Mouse (Mus musculus): ENCODE measurements around the gene Slc22a4. TPM values are rescaled to one million over a fixed set of nuclear protein-coding genes. Genes with fewer than 3 reads are reported as not detected.

The Slc22a4 gene
- polyA plus RNA-seq (2016; fragmentation: Nextera tagmentation; extraction: Ambion mirVana) = 1.2 and 2.2 TPM in 2 replicates

DNA sequence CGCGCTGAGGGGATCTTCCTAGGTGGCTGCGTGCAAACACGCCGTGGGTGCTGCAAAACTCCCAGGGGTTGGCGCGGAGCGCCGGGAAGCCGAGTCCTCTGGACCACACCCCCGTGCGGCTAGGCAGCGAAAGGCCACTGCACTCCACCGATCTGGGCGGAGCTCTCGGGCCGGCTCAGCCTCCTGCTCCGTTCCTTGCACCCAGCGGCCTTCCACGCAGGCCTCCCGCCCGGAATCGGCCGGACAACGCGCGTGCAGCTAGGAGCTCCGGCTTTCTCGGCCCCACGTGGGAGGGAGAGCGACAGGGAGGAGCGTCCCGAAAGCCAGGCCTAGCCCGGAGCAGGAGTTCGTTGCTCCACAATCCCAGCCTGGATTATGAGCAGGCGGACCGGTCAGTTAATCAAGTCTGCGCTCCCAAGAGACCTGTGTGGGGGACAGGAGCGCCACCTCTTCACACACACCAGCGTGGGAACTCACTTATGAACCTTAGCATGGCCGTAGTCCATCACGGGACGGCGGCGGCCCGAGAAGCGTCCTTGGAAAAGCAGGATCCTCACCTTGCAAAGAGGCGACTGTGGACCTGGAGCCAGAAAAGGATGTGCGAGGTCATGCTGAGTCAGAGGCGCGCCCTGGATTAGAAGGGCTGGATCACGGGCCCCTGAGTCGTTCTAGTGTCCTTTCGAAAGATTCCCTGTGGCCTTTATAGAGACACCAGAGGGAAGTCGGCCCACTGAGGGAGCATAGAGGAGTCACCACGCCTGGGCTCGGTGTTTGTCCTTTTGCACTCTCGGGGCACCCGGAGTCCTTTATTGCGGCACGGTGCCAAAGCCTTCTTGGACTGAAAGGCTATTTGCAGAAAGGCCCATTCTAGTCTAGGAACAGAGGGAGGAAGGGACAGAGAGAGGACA, at the start of gene Slc22a4:
Slc22a4 (minus strand) TSS at position 47 of the 908 bp plus-strand sequence.
- peaks cover 17% of the 10 kb centered on the region for H3K4me1 ChIP-seq (replicated peaks)
- H3K9me3 ChIP-seq = no peaks in the 10 kb centered on the region
- H3K27me3 ChIP-seq (ENCODE audit: insufficient read depth, poor library complexity, severe bottlenecking) = peaks cover 55% of the 10 kb centered on the region
- peak within 1 kb of the TSS; percentile 69 for H3K4me3 ChIP-seq
- H3K36me3 ChIP-seq = no peaks in the 10 kb centered on the region
- peak within 1 kb of the TSS; percentile 81 for H3K27ac ChIP-seq
- 3% methylated on average over 61 of the region's 61 CpGs for WGBS
- DNase-seq (ENCODE audit: low spot score) = peak; percentile 77

DNA sequence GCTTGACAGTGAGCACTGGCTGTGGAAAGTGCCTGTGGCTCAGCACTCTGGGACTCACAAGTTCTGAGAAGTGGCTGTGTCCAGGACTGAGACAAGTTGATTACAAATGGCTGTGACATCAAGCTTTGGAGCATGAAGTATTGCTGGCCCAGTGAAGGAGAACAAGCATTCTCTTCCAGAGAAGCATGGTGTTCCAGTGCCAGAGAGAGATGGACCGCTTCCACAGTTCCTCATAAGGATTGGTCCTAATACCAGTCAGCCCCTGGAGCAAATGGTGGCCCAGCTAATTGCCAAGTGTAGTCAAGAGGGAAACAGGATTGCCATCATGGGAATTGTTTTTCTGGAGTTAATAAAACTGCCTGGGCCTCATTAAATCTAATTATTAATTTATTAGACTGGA, 48.2 kb upstream of the Slc22a4 start:
- H3K4me1 ChIP-seq (replicated peaks) = peaks cover 17% of the 10 kb centered on the region
- DNase-seq (ENCODE audit: low spot score) = no peak
- H3K4me3 ChIP-seq = no peak overlapping the region
- 96% methylated on average over 1 of the region's 1 CpGs for WGBS
- 0 out of 2 replicates have a peak, but pooled peaks cover 5% of the 10 kb centered on the region for H3K9me3 ChIP-seq
- no peaks in the 10 kb centered on the region for H3K36me3 ChIP-seq
- H3K27ac ChIP-seq = no peak overlapping the region
- H3K27me3 ChIP-seq (ENCODE audit: insufficient read depth, poor library complexity, severe bottlenecking) = no peaks in the 10 kb centered on the region

DNA sequence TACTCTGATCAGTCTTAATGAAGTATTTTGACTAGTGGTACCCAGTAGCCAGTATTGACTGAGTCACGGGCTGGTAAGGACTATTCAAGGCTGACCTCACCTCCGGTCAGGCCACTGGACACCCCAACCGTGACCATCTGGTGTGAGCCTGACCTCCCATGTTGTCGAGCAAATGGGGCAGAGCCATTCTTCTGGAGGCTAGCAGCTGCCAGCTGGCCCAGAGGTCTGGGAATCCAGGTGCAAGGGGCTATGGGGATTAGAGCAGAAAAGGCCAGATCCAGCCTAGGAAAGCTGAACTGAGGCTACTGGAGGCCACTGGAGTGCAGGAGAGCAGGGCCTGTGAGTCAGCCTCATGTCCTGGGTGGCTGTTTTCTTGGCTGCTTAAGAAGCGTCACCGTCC, 47.5 kb upstream of the Slc22a4 start:
- no peak overlapping the region for H3K4me3 ChIP-seq
- H3K4me1 ChIP-seq (replicated peaks) = peaks cover 17% of the 10 kb centered on the region
- peaks cover 6% of the 10 kb centered on the region for H3K27me3 ChIP-seq (ENCODE audit: insufficient read depth, poor library complexity, severe bottlenecking)
- H3K27ac ChIP-seq = no peak overlapping the region; the same call in 1 of the 2 replicates
- H3K36me3 ChIP-seq = no peaks in the 10 kb centered on the region
- WGBS = 69% methylated on average over 6 of the region's 6 CpGs
- 0 out of 2 replicates have a peak, but pooled peaks cover 5% of the 10 kb centered on the region for H3K9me3 ChIP-seq
- DNase-seq (ENCODE audit: low spot score) = no peak

DNA sequence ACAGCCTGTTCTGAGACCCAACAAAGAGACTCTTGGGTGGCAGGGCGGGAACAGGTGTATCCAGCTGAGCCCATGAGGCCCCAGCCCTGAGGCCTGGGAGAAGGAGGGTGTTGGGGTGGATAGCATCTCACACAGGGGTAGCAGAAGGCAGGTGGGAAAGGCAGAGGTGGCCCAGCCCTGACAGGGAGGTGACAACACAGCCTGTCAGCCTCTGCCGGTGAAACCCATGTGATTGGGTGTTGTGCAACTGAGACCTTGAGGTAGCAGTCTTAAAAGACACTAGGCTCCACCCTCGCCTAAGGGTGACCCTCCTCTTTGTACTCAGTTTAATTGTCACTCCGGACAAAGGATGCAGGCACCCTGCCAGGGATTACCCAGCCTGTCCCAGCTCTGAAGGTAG, 45.4 kb upstream of the Slc22a4 start:
- Histone ChIP-seq H3K36me3 (no peaks in the 10 kb centered on the region), H3K4me1 (replicated peaks) (peaks cover 31% of the 10 kb centered on the region), H3K4me3 (no peak overlapping the region), H3K9me3 (0 out of 2 replicates have a peak, but pooled peaks cover 5% of the 10 kb centered on the region), H3K27ac (no peak overlapping the region), H3K27me3 (ENCODE audit: insufficient read depth, poor library complexity, severe bottlenecking) (peaks cover 22% of the 10 kb centered on the region)
- WGBS = 48% methylated on average over 4 of the region's 4 CpGs
- no peak for DNase-seq (ENCODE audit: low spot score)

DNA sequence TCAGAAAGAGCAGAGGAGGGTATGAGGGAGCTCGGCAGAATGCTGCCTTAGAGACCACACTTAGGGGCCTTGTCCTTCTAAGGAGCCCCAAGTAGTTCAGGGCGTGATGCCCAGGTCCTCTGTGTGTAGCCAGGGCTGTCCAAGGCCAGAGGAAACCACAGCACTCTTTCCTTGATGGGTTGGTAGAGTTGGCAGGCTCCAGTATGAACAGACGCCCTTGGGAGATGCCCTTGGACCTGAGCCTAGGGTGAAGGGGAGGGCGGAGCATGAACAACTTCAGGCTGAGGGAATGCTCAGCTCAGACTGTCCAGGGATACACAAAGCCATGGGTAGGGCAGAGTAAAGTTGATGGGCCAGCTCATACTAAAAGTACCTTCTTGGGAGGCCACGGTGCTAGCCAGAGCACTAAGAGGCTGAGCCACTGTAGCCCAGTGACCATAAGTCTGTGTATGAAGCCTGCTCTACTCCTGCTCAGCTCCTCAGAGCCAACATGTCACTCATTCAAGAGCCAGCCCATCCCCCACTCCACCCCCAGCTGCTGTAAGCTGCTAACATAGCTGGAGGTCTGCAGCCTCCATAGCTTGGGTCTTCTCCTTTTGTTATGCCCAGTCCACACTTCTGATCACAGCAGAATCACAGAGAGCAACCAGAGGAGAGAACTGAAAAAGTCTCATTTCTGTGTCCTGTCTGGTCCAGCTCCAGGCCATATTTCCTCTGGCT, 44.0 kb upstream of the Slc22a4 start:
- H3K4me3 ChIP-seq = no peak overlapping the region
- H3K4me1 ChIP-seq (replicated peaks) = peaks cover 45% of the 10 kb centered on the region
- no peaks in the 10 kb centered on the region for H3K36me3 ChIP-seq
- H3K27ac ChIP-seq = no peak overlapping the region
- 0 out of 2 replicates have a peak, but pooled peaks cover 5% of the 10 kb centered on the region for H3K9me3 ChIP-seq
- H3K27me3 ChIP-seq (ENCODE audit: insufficient read depth, poor library complexity, severe bottlenecking) = peaks cover 36% of the 10 kb centered on the region
- no peak for DNase-seq (ENCODE audit: low spot score)
- 89% methylated on average over 5 of the region's 5 CpGs for WGBS

DNA sequence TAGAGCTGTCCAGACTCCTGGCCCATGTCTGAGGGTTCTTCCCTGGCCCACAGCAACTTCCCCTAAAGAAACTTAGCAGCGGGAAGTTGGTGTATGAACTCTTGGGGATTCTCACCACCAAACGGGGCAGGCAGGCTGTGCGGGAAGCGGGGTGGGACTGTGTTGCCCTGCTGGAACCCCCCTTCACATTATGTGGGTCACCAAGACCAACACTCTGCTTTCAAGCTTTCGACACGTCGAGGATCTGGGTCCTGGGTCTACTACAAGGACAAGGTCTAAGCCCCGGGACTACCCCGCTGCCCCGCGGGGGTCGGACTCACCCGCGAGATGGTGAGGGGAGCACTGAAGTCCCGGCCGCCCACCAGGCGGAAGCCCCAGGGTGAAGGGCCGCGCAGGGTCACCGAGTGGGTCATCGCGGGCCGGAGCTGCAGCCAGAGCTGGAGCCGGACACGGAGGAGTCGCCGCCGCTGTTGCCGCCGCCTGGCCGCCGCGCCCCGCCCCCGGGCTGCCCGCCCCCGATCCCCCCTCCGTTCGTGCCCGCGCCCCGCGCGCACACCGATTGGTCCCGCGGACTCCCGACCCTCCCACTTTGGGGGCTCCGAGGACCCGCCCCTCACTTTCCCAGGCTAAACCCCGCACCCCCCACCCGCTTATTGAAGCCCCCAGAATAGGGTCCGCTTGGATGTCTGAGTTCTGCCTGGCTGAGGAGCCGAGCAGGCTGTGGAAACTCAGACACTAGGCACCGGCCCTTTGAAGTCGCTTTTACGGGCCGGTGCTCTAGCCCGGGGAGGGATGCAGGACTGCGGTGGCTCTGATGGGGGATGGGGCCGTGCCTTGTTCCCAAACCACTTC, 40.9 kb upstream of the Slc22a4 start, which contains the start of gene Pdlim4:
Pdlim4 (minus strand) TSS at position 495 of the 852 bp plus-strand sequence.
- Histone ChIP-seq H3K27ac (peak within 1 kb of the TSS; percentile 87), H3K4me1 (replicated peaks) (peaks cover 46% of the 10 kb centered on the region), H3K4me3 (peak within 1 kb of the TSS; percentile 67), H3K36me3 (no peaks in the 10 kb centered on the region), H3K9me3 (0 out of 2 replicates have a peak, but pooled peaks cover 3% of the 10 kb centered on the region), H3K27me3 (ENCODE audit: insufficient read depth, poor library complexity, severe bottlenecking) (peaks cover 41% of the 10 kb centered on the region)
- 1% methylated on average over 61 of the region's 61 CpGs for WGBS
- DNase-seq (ENCODE audit: low spot score) = peak; percentile 81

DNA sequence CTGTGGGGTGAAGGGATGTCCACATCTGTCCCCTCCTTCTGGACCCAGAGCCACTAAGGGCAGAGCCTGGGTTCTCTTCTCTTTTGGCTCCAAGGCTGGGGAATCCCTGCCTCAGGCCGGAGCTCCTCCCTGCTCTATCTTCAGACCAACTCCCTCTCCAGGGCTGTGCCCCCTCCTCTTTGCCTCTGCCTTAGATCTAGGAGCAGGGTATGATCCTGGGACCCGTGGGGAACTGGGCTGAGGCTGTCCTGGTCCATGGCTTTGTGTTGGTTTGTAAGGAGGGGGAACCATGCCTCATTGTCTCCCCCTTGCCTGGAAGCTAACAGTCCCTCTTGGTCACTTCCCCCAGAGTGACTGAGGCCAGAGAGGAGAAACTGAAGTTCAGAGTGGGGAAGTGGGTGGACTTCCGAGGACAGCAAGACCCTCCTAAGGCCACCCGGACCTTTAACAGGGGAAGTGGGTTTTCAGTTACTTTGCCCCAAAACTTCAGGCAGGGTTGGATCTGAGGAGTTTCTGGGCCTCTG, 40.2 kb upstream of the Slc22a4 start:
- no peak for DNase-seq (ENCODE audit: low spot score)
- Histone ChIP-seq H3K27me3 (ENCODE audit: insufficient read depth, poor library complexity, severe bottlenecking) (peaks cover 41% of the 10 kb centered on the region), H3K4me3 (peak overlapping the region; percentile 67), H3K27ac (peak overlapping the region; percentile 87), H3K4me1 (replicated peaks) (peaks cover 44% of the 10 kb centered on the region), H3K9me3 (no peaks in the 10 kb centered on the region), H3K36me3 (no peaks in the 10 kb centered on the region)
- 27% methylated on average over 4 of the region's 4 CpGs for WGBS

DNA sequence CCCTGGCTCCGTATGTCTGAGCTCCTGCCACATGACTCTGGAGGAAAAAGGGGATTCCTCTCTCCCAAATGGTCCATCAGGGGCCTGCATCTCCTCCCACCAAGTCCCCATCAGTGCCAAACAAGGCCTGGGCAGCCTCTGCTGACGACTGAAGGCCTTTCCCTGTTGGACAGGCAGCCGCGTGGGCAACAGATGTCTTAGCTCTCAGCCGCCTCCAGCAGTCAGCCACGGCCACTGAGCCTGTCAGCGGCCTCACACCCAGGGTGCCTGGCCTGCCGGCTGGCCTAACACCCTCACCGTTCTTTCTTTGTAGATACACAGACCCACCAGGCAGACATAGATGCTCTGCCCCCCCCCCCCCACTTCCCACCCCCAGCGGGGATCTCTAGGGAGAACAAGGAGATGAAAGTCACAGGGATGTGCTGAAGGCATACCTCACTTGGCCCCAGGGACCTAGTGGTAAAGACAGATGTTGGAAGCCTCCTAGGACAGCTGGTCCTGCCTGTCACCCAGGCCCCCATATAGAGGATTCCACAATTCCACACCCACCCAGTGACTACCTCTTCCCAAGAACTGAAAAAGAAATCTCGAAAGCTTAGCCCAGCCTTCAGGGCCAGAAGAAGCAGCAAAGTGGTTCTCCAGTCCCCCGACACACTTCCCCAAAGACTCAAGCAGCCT, 39.6 kb upstream of the Slc22a4 start:
- Histone ChIP-seq H3K27ac (peak overlapping the region; percentile 87), H3K9me3 (no peaks in the 10 kb centered on the region), H3K36me3 (no peaks in the 10 kb centered on the region), H3K4me1 (replicated peaks) (peaks cover 44% of the 10 kb centered on the region), H3K4me3 (peak overlapping the region; percentile 67), H3K27me3 (ENCODE audit: insufficient read depth, poor library complexity, severe bottlenecking) (peaks cover 41% of the 10 kb centered on the region)
- 26% methylated on average over 12 of the region's 12 CpGs for WGBS
- DNase-seq (ENCODE audit: low spot score) = peak; percentile 54

DNA sequence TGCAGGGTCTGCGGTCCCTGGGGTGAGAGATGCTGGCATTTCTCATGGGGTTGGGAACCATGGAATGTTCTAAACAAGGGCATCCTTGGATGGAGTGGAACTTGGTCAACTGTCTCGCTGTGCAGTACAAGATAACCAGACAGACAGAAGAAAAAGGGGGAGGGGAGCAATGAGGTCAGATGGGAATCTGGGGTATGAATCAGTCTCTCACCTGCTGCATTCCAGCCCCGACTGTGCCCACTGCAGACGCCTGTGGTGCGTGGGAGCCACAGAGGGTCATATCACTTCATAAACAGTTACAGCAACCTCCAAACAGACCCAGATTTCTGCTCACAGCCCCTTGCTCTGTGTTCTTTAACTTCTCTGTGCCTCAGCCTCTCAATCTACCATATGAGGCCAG, 38.5 kb upstream of the Slc22a4 start:
- peaks cover 41% of the 10 kb centered on the region for H3K27me3 ChIP-seq (ENCODE audit: insufficient read depth, poor library complexity, severe bottlenecking)
- H3K4me1 ChIP-seq (replicated peaks) = peaks cover 36% of the 10 kb centered on the region
- WGBS = 78% methylated on average over 5 of the region's 5 CpGs

DNA sequence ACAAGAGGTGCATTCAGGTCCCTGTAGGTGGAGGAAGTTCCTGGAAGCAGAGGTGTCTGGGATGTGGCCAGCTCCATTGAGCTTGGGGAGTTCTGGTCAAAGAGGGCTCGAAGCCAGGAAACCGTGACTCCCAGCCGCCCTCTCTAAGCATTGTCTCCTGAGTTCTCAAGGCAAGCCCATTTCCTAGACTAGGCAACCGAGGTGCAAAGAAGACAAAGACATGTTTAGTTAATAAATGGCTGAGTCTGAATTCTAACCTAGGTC, 38.0 kb upstream of the Slc22a4 start:
- Histone ChIP-seq H3K4me3 (no peak overlapping the region), H3K36me3 (no peaks in the 10 kb centered on the region), H3K9me3 (no peaks in the 10 kb centered on the region), H3K27ac (no peak overlapping the region), H3K4me1 (replicated peaks) (peaks cover 37% of the 10 kb centered on the region), H3K27me3 (ENCODE audit: insufficient read depth, poor library complexity, severe bottlenecking) (peaks cover 40% of the 10 kb centered on the region)
- no peak for DNase-seq (ENCODE audit: low spot score)
- 87% methylated on average over 4 of the region's 4 CpGs for WGBS

More for the DNA sequence above, 38.5 kb upstream of the Slc22a4 start:
- Histone ChIP-seq H3K4me3 (no peak overlapping the region), H3K27ac (no peak overlapping the region), H3K36me3 (no peaks in the 10 kb centered on the region), H3K9me3 (no peaks in the 10 kb centered on the region)
- no peak for DNase-seq (ENCODE audit: low spot score)

DNA sequence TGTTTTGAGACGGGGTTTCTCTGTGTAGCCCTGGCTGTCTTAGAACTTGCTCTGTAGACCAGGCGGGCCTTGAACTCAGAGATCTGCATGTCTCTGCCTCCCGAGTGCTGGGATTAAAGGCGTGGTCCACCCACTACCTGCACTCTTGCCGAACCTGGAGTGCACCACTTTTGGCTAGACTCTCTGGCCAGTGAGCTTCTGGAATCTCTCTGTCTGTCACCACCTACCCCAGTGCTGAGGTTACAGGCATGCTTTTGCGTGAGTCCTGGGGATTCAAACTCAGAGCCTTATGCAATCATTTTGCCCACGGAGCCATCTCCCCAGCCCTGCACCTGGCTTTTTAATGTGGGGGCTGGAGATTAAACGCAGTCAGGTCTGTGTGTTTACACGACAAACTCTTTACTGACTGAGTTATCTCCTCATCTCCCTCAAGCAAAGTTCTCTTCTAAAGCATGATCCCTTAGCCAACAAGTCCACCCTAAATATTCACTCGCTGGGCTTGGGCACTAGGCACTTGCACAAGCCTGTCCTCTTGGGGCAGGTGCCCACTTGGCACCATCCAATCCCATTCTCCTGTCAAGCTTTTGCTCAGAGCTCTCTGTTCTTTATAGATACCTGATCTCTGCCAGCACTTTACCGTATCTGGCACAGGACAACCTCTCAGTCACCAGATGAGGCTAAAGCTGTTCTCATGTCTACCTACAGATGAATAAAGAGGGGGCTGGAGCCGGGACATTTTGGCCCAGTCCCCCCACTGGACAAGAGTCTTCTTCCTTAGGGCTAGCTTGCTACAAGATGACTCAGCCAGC, 37.4 kb upstream of the Slc22a4 start:
- Histone ChIP-seq H3K27ac (no peak overlapping the region), H3K9me3 (no peaks in the 10 kb centered on the region), H3K4me1 (replicated peaks) (peaks cover 43% of the 10 kb centered on the region), H3K4me3 (no peak overlapping the region), H3K27me3 (ENCODE audit: insufficient read depth, poor library complexity, severe bottlenecking) (peaks cover 35% of the 10 kb centered on the region), H3K36me3 (no peaks in the 10 kb centered on the region)
- no peak for DNase-seq (ENCODE audit: low spot score)
- 89% methylated on average over 12 of the region's 12 CpGs for WGBS
